Mouse (Mus musculus) small intestine, adult 2 months (tissue): ENCODE data around the gene Bcan.

Experiments used
- CTCF ChIP-seq: fragments of 200-500 bp; IDR thresholded peaks from 2 replicates; pipeline ENCODE4 v1.5.1; 2012; ENCODE audit warnings: low read depth, mild to moderate bottlenecking, control low read depth, inconsistent platforms, low read length, moderate library complexity, mixed read lengths; ENCODE audit not compliant: insufficient replicate concordance, insufficient read length; ENCODE audit errors: extremely low read depth
- POLR2A ChIP-seq: fragments of 200-500 bp; IDR thresholded peaks from 2 replicates; pipeline ENCODE4 v1.6.1; 2012; ENCODE audit warnings: low read depth, mild to moderate bottlenecking, control low read depth, inconsistent platforms, low read length, moderate library complexity

GRCm38 (mm10) chr3:87948378-87949265 lies 51.4 kb downstream of the Bcan start, which contains the start of gene Crabp2:
- TF ChIP-seq CTCF (no peak), POLR2A (no peak)
